Mouse (Mus musculus) heart, postnatal 36 days (tissue): Measurements from ENCODE around the gene Garnl3. TPM values are rescaled to one million over a fixed set of nuclear protein-coding genes. Genes with fewer than 3 reads are reported as not detected.
"Not testable (repeated sequence)": the region's sequence is repeated elsewhere in the genome, so short reads cannot be mapped to it uniquely, and the experiment has no call there.

Experiments
- DNase-seq, 2 experiments: peaks; one replicate each; pipeline ENCODE4 v3.0.0; 2021 to 2022
- intact Hi-C: fragments of 180-260 bp; cut with DNase I; formaldehyde crosslinking; loops from one replicate; pipeline ENCODE4 v1.15.1; 2025
- total RNA-seq, 2 experiments: library from RNA; stranded (reverse); gene quantifications; 2 replicates each; pipeline ENCODE4 v1.2.3; 2021

Garnl3 gene
- total RNA-seq, 2 experiments from 2014 or later = 3.1 to 4.7 TPM

- no peak for DNase-seq
- intact Hi-C loops = no loop called here
Observed at GRCm38 (mm10) chr2:33037429-33037828, 94.0 kb downstream of the Garnl3 start.

GRCm38 (mm10) chr2:33035297-33035696 is 96.2 kb downstream of the Garnl3 start:
- intact Hi-C loops = no loop called here
- DNase-seq = no peak

- intact Hi-C loops = no loop called here
Observed at GRCm38 (mm10) chr2:33033281-33033680, 98.2 kb downstream of the Garnl3 start.

DNA sequence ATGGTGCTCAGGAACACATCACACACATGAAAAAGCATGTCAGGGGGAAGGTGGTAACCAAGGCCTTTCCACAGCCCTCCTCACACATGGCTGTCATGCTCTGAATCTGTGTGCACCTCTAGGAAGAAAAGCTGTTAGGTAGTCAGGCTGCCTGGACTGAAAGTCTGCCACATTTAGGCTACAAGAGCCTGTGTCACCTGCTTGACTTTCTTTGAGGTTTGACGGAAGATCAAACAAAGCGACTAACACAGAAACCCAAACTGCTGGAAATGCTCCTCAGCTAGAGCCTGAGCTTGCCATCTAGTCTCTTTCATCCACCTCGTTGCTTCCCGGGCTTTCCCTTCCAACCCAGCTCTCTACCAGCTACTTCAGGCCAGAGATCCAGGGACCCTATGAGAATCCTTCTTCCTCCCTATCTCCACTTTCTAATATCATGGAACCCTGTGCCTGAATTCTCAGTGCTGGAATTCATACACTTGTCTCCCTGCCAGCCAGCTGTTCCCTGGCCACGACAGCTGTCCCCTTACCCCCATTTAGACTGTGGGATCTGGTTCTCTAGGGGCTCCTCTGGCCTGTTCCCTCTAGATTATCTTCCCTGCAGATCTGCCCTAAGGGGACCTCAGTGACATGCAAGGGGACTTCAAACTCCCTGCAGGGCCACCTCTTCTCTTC is 98.9 kb downstream of the Garnl3 start:
- intact Hi-C loops = no loop called here
- DNase-seq = no peak

More at GRCm38 (mm10) chr2:33033281-33033680, 98.2 kb downstream of the Garnl3 start:
- no peak for DNase-seq

DNA sequence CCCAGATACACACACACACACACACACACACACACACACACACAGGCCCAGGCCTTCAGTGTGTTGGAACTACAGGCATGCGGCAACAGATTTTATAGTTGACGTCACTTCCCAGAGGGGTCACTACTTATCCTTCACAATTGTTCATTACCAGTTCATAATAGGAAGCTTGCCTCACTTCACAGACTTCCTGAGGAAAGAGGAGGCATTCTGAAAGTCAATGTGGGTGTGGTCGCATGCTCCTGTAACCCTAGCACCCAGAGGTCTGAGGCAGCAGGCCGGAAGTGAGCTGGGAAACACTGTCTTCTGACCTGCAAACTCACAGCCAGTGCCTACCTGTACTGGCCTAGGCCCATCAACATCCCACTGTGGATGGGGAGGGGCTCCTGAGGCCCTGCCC is 106.4 kb downstream of the Garnl3 start:
- intact Hi-C loops = loop anchor here (2.0 kb wide), 1 partner anchor 106 kb away; the partner anchor contains the start of gene Garnl3
- DNase-seq = no peak

DNA sequence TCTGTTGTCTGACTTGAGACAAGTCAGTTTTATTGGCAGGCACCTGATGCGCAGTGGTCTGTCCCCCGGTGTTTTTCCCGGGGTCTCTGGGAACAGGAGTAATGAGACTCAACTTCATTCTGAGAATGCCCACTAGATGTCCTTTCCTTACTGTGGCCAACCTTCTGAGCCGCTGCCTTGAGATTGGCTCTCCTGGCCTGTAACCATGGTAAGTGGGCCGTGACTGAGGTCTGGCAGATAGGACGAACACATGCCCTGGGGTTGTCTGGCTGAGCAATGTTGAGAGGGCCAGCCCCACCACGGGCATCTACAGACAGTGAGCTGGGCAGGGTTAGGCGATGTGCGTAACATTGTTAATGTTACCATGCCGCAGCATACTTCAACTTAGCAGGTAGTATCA is 106.9 kb downstream of the Garnl3 start:
- DNase-seq = peak in 1 of 2 experiments; percentile 18
- intact Hi-C loops = loop anchor here (2.0 kb wide), 1 partner anchor 106 kb away; the partner anchor contains the start of gene Garnl3

- DNase-seq = no peak
- intact Hi-C loops = no loop called here
Observed at GRCm38 (mm10) chr2:33022846-33023245, 108.6 kb downstream of the Garnl3 start.

DNA sequence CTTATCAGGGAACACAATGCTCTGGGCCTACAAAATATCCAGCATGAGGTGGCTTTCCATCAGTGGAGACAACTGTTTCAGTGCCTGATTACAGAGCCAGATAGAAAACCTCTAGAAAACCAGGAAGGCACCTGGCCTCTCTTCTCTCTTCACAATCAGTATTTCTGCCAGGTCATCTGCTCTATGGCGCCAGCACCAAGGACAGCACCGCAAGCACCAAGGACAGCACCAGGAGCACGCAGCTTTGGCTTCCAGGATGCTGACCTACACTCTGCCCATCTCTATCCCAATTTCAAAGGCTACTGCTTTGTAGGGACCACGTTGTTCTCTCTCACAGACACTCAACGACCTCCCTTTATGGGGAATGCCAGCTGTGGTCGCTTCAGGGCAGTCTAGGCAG is 113.4 kb downstream of the Garnl3 start:
- peak; percentile 59 to 75 for DNase-seq
- intact Hi-C loops = no loop called here

DNA sequence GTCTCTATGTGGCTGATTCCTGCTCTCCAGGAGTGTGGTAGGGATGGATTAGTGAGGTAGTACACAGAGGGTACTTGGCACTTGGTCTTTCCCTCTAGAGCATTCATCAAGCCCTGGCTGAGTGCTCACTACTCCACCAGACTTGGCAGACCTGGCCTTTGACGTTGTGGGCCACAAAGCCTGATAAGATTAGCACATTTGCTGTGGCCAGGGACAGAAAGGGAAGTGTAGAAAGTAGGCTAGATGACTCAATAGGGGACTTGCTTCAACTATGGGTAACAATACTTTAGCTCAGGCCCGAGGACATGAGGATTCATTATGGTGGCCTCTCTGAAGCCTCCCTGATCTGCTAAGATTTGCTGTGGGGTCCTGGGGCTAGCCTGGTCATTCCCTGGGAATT is 114.3 kb downstream of the Garnl3 start:
- intact Hi-C loops = no loop called here
- no peak for DNase-seq

GRCm38 (mm10) chr2:33014877-33015276 is 116.6 kb downstream of the Garnl3 start:
- intact Hi-C loops = no loop called here
- no peak for DNase-seq

DNA sequence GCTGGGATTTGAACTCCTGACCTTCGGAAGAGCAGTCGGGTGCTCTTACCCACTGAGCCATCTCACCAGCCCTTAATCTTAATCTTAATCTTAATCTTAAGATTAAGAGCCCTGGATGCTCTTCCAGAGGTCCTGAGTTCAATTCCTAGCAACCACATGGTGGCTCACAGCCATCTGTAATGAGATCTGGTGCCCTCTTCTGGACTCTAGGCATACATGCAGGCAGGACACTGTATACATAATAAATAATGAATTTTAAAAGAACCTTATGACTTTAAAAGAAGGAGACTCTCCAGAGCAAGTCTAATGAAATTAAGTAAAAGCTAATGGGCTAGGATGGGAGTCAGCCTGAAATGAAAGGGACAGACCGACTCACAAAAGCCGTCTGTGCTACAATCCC is 122.4 kb downstream of the Garnl3 start:
- DNase-seq, intact Hi-C loops: not testable (repeated sequence)

DNA sequence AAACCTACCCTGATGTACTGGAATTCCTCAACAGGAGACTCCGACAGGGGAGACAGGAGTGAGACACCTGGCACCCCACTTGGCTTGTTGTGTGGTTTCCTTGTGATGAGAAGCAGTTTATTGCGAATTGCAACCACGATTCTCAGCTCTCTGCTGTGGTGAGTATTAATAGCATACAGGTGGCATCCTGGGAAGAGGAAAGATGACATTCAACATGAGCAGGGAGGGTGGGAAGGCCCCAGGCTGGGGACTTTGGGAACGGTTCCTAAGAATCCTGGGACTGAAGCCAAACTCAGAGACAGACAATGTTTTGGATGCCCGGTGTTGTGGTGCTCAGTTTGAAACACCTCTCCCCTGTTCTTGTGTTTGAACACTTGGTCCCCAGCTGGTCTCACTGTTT is 126.4 kb downstream of the Garnl3 start:
- no peak for DNase-seq

GRCm38 (mm10) chr2:33002144-33002543 is 129.3 kb downstream of the Garnl3 start:
- intact Hi-C loops = no loop called here
- DNase-seq = no peak

More for the DNA sequence above, 126.4 kb downstream of the Garnl3 start:
- intact Hi-C loops = no loop called here

GRCm38 (mm10) chr2:32999752-33000151 is 131.7 kb downstream of the Garnl3 start:
- DNase-seq = no peak
- intact Hi-C loops = loop anchor here (10.0 kb wide), 1 partner anchor 405 kb away; no protein-coding TSS in a partner anchor

GRCm38 (mm10) chr2:32997792-32998191 is 133.7 kb downstream of the Garnl3 start:
- intact Hi-C loops = loop anchor here (10.0 kb wide), 1 partner anchor 407 kb away; no protein-coding TSS in a partner anchor
- no peak for DNase-seq

DNA sequence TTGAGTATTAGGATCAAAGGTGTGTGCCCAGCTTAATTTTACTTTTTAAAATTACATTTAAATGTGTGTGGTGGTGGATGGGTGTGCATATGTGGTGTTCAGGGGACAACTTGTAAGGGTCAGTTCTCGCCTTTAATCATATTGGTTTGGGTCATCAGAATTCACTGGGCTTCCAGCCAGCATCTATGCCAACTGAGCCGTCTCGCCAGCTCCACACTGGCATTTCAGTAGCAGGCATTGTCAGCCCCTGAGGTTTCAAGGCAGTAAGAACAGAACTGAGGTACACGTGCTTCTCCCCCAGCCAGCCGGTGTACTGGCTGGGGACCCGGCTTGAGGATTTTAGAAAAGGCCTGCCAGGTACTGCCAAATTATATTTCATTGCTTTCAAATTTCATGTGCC is 134.4 kb downstream of the Garnl3 start:
- intact Hi-C loops = loop anchor here (10.0 kb wide), 1 partner anchor 408 kb away; no protein-coding TSS in a partner anchor

GRCm38 (mm10) chr2:32992130-32992529 is 139.3 kb downstream of the Garnl3 start:
- intact Hi-C loops = loop anchor here (10.0 kb wide), 1 partner anchor 413 kb away; no protein-coding TSS in a partner anchor
- no peak for DNase-seq

More for the DNA sequence above, 134.4 kb downstream of the Garnl3 start:
- no peak for DNase-seq

DNA sequence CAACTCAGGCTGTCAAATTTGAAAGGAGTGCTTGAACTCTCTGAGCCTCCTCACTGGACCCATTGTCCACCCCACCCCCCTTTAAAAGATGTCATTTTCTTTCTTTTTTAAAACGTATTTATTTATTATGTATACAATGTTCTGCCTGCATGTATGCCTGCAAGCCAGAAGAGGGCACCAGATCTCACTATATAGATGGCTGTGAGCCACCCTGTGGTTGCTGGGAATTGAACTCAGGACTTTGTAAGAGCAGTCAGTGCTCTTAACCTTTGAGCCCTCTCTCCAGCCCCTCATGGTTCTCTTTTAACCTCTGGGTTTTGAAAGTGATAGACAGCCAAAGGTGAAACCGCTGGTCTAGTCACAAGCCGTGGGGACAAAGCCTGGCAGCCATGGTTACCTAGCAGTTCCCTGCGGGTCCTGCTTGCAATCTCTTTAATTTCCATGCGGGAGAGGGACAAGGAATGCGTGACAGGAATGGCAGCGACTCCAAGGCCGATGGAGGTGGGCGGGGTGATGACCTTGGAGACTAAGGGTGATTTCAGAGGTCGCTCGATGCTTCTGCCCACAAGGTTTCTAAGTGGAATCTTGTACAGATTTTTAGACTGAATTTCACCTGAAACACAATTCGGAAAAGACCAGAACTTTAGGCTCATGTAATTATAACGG is 141.2 kb downstream of the Garnl3 start:
- no peak for DNase-seq
- intact Hi-C loops = loop anchor here (2.0 to 10.0 kb wide), 2 partner anchors 143 to 415 kb away; no protein-coding TSS in a partner anchor

- no peak for DNase-seq
- intact Hi-C loops = loop anchor here (10.0 kb wide), 1 partner anchor 355 kb away; no protein-coding TSS in a partner anchor
Observed at GRCm38 (mm10) chr2:32989376-32989775, 142.1 kb downstream of the Garnl3 start.

DNA sequence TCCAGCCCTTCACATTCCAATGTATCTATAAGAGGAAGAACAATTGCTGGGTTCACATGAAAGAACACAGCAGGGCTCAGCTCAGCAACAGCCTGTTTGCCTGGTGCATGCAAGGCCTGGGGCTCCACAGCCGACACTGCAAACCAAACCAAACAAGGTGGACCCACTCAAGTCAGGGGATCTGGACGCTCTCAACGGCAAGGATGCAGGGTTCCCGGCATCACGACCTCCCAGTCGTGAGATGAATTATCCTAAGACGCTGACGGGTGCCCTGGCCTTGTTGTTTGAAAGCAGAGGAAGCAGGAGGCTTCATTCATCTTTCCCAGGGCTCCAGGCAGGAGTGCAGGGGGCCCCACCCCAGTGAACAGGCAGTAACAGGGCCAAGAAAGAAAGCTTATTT is 145.6 kb downstream of the Garnl3 start:
- DNase-seq = no peak
- intact Hi-C loops = loop anchor here (10.0 kb wide), 1 partner anchor 359 kb away; no protein-coding TSS in a partner anchor

DNA sequence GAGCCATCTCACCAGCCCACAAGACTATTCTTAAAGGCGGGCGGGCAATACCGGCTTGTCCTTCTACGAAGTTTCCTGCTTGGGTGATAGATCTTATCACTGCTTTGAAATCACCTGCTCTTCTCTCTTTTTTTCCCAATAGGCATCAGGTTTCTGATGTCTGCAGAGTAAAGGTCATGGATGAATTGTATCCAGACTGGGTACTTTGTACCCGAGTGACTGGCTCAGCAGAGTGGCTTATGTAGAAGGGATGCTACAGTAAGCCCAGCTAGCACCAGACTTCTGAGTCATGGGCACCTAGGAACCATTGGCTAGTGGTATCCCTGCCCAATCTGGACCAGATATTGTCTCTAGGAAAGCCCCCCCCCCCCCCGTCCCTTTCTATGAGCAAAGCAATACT is 147.8 kb downstream of the Garnl3 start:
- DNase-seq = no peak
- intact Hi-C loops = loop anchor here (10.0 kb wide), 1 partner anchor 361 kb away; no protein-coding TSS in a partner anchor
